Mouse (Mus musculus) midbrain, embryonic 16.5 days (tissue): ENCODE measurements around the gene Wasf3. TPM values are rescaled to one million over a fixed set of nuclear protein-coding genes. Genes with fewer than 3 reads are reported as not detected.

Source experiments
- ATAC-seq: fragments of 200-750 bp; cut with Nextera tagmentation; 2 replicates; pipeline ENCODE4 v1.8.0; 2017; ENCODE audit warnings: moderate TSS enrichment
- H3K27ac ChIP-seq: fragments of 300-500 bp; sonication (generic); 2 replicates; pipeline ENCODE4 v1.5.1; 2014; ENCODE audit warnings: mild to moderate bottlenecking, low read length, mixed read lengths
- H3K27me3 ChIP-seq: fragments of 300-500 bp; sonication (generic); 2 replicates; pipeline ENCODE4 v1.6.1; 2014; ENCODE audit warnings: low read depth, low read length, mixed read lengths; ENCODE audit not compliant: control insufficient read depth, insufficient read depth
- H3K36me3 ChIP-seq: fragments of 300-500 bp; sonication (generic); 2 replicates; pipeline ENCODE4 v1.6.1; 2014; ENCODE audit warnings: mild to moderate bottlenecking, low read length, moderate library complexity, mixed read lengths; ENCODE audit not compliant: control insufficient read depth, insufficient read depth
- H3K4me1 ChIP-seq: fragments of 300-500 bp; sonication (generic); 2 replicates; pipeline ENCODE4 v1.6.1; 2014; ENCODE audit warnings: mild to moderate bottlenecking, low read length, mixed read lengths; ENCODE audit not compliant: control insufficient read depth, insufficient read depth
- H3K4me2 ChIP-seq: fragments of 300-500 bp; sonication (generic); 2 replicates; pipeline ENCODE4 v1.6.1; 2014; ENCODE audit warnings: mild to moderate bottlenecking, low read length, mixed read lengths
- H3K4me3 ChIP-seq: fragments of 300-500 bp; sonication (generic); 2 replicates; pipeline ENCODE4 v1.5.1; 2014; ENCODE audit warnings: low read depth, mild to moderate bottlenecking, low read length, moderate library complexity, mixed read lengths
- H3K9ac ChIP-seq: fragments of 300-500 bp; sonication (generic); 2 replicates; pipeline ENCODE4 v1.6.1; 2014; ENCODE audit warnings: low read depth, low read length, mixed read lengths
- H3K9me3 ChIP-seq: fragments of 300-500 bp; sonication (generic); replicated peaks from 2 replicates; pipeline ENCODE4 v1.6.1; 2014; ENCODE audit warnings: mild to moderate bottlenecking, low read length, mixed read lengths; ENCODE audit not compliant: control insufficient read depth, poor library complexity, severe bottlenecking
- WGBS: fragments of 180-500 bp; shearing (Covaris S2); extraction: QIAGEN DNeasy Blood & Tissue Kit; methylation state at CpG from one replicate; pipeline ENCODE4 v1.1.7; 2014; 5-methylcytosine and 5-hydroxymethylcytosine counted together
- polyA plus RNA-seq: library from polyadenylated mRNA; unstranded; fragments of >200 nt; fragmentation: Nextera tagmentation; extraction: Ambion mirVana; gene quantifications from 2 replicates; pipeline ENCODE4 v1.2.1, GENCODE M21; 2015

Wasf3 gene
- polyA plus RNA-seq, 1 experiment from 2014 or later: 21.4 TPM

DNA sequence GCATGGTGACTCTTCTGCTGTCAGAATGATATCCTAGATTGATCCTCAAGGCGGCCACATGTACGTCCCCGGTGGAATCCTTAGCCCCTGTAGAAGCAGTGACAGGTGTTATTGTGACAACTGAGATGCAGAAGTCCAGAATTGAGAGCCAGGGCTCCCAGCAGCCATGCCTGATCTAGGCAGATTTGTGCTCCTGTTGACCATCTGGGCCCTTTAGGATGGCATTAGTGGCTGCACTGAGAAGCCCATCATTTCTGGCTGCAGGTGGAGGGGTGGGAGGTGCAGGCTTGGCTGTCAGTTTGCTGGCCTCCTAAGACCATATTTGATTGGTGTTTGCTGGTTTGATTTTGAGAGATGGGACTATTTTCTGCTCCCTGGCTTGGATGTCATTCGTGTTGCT lies 40.9 kb downstream of the Wasf3 start:
- H3K9ac ChIP-seq: no peak overlapping the region
- ATAC-seq: no peak
- no peak overlapping the region for H3K27ac ChIP-seq
- no peaks in the 10 kb centered on the region for H3K4me1 ChIP-seq
- no peaks in the 10 kb centered on the region for H3K9me3 ChIP-seq
- no peak overlapping the region for H3K4me2 ChIP-seq
- no peaks in the 10 kb centered on the region for H3K27me3 ChIP-seq
- WGBS: 90% methylated on average over 4 of the region's 4 CpGs
- no peak overlapping the region for H3K4me3 ChIP-seq
- no peaks in the 10 kb centered on the region for H3K36me3 ChIP-seq

DNA sequence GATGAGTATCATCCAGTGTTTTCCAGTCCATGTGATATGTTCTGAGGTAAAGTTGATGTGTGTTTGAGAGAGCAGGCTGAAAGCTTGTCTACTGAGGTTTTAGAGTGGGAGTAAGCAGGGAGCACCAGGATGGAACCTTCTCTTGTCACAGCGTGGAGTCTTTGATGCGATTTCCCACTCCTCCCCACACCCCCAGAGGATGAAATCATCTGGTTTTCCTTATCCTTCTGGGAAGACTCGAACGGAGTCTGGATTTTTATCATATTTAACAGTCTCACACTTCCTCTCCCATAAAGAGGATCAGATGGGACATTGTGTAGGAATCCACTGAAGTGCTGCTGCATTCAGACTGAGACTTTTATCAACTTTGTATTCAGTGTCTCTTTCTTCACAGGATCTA lies 43.3 kb downstream of the Wasf3 start:
- no peak overlapping the region for H3K9ac ChIP-seq
- H3K4me1 ChIP-seq: no peaks in the 10 kb centered on the region
- no peak overlapping the region for H3K4me2 ChIP-seq
- no peak overlapping the region for H3K4me3 ChIP-seq
- H3K9me3 ChIP-seq: no peaks in the 10 kb centered on the region
- H3K27ac ChIP-seq: no peak overlapping the region
- no peak for ATAC-seq
- no peaks in the 10 kb centered on the region for H3K27me3 ChIP-seq
- 83% methylated on average over 4 of the region's 4 CpGs for WGBS
- no peaks in the 10 kb centered on the region for H3K36me3 ChIP-seq

DNA sequence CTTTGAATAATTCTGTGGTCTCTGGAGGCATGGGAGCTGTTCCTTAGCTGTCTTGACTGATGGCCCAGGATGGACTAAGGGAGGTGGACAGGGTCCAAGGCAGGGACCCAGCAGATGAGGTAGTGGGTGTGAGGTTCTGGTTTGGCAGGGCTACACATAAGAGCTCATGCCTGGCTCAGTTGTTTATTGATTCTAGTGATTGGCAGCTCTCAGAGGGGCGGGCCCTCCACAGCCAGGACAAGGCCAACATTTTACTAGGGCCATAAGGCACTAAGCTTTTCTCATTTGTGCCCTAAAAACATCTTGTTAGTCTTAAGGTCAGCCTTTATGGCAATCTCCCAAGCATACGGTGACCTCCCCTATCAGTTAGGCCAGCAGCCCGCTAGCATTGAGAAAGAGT lies 47.0 kb downstream of the Wasf3 start:
- Histone ChIP-seq H3K36me3 (peaks cover 4% of the 10 kb centered on the region), H3K4me1 (no peaks in the 10 kb centered on the region), H3K9me3 (no peaks in the 10 kb centered on the region), H3K27ac (no peak overlapping the region), H3K4me3 (no peak overlapping the region), H3K4me2 (no peak overlapping the region), H3K9ac (no peak overlapping the region), H3K27me3 (no peaks in the 10 kb centered on the region)
- no peak for ATAC-seq
- WGBS: 94% methylated on average over 3 of the region's 3 CpGs

DNA sequence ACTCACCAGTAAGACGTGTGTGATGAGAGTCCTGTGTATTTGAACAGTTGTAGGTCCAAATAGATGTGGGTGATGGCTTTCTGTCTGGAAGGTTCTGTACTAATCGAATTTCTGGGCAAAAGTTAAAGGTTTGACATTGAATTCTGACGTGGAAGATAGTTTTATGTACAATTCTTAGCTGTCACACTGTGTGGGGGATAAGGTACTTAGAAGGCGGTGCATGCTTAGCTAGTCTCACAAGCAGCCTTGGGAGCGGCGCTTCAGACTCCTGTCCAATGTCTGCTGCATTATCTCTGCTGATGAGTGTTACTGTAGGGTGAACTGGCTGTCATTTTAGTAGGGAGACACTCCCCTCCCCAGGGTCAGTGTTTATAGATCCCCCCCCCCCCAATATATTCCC lies 47.7 kb downstream of the Wasf3 start:
- Histone ChIP-seq H3K27ac (no peak overlapping the region), H3K27me3 (no peaks in the 10 kb centered on the region), H3K4me3 (no peak overlapping the region), H3K9ac (no peak overlapping the region), H3K4me2 (no peak overlapping the region), H3K36me3 (peaks cover 4% of the 10 kb centered on the region), H3K9me3 (no peaks in the 10 kb centered on the region), H3K4me1 (no peaks in the 10 kb centered on the region)
- 90% methylated on average over 6 of the region's 6 CpGs for WGBS
- ATAC-seq: no peak

DNA sequence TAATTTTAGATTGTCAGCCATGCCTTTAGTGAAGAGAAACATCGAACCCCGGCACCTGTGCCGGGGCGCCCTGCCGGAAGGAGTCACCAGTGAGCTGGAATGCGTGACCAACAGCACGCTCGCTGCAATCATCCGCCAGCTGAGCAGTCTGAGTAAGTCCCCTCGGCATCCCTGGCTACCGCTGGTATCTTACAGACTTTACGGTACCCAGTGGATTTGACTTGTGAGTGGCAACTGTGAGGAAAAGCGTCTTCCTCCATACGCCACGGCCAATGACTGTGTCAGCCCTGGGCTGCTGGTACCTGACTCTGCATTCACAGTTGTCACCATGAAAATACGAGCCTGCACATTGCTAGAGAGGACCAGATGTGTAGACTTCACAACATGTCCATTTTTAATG lies 50.5 kb downstream of the Wasf3 start:
- no peak overlapping the region for H3K4me2 ChIP-seq
- H3K27me3 ChIP-seq: no peaks in the 10 kb centered on the region
- no peak for ATAC-seq
- 93% methylated on average over 16 of the region's 16 CpGs for WGBS
- H3K9ac ChIP-seq: no peak overlapping the region
- peaks cover 18% of the 10 kb centered on the region for H3K36me3 ChIP-seq
- H3K9me3 ChIP-seq: no peaks in the 10 kb centered on the region
- no peaks in the 10 kb centered on the region for H3K4me1 ChIP-seq
- H3K4me3 ChIP-seq: no peak overlapping the region
- H3K27ac ChIP-seq: no peak overlapping the region

DNA sequence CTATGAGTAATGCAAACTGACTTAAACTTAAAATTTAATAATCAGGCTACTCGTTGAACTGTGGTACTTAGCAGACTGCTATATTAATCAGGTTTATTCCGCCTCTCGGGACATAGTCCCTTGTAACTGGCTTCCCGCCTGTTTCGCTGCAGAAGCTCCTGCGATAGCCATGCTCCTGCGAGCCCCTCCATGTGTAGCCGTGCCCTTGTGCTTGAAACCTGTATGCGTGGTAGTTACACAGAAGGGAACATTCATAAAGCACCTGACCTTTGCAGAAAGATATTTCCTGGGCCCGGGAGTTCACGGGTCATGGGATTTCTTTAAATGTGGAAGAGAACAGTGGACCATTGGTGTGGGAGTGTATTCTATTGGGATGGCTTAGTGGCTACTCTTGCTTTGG lies 52.0 kb downstream of the Wasf3 start:
- Histone ChIP-seq H3K36me3 (peaks cover 18% of the 10 kb centered on the region), H3K4me2 (no peak overlapping the region), H3K27me3 (no peaks in the 10 kb centered on the region), H3K9ac (no peak overlapping the region), H3K4me3 (no peak overlapping the region), H3K9me3 (no peaks in the 10 kb centered on the region), H3K27ac (no peak overlapping the region), H3K4me1 (no peaks in the 10 kb centered on the region)
- no peak for ATAC-seq
- 95% methylated on average over 11 of the region's 11 CpGs for WGBS

DNA sequence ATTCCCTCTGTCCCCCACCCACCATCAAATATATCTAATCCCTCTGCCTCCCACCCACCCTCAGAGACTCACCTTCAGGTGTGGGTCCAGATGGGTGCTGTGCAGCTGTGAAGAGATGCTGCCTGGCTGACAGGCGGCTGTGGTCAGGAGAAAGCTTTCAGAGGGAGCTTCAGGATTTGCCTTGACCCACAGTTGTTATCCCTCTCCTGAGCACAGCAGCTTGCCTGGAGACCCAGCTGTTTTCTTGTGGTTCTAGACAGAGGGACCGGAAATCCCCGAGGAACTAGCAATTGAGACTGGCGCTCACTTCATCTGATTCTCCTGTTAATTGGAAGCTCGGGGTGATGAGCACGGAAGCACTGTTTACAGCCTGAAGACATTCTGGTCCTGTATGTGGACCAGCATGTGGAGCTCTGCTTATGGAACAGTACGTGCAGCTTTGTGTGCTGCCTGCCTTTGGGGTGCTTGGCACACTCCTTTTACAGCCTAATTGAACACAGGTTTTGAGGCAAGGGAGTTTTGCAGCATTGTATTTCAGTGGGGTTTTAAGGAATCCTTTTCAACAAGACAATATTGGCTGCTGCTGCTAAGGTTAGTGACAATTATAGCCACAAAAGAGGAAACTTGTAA lies 54.5 kb downstream of the Wasf3 start:
- no peaks in the 10 kb centered on the region for H3K4me1 ChIP-seq

DNA sequence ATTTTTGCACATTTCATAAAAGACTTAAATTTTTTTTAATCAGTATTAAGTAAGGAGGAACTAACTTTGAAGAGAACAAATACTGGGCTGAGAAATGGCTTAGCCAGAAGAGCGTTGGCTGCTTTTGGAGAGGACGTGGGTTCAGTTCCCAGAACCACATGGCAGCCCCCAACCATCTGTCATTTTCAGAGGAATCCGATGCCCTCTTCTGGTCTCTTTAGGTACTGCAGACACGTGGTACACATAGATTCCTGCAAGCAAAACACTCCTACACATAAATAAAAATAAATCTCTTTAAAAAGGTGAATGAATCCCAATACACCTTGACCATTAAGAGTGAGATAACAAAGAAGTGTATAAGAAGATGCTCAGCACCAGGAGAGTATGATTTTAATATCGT lies 55.5 kb downstream of the Wasf3 start:
- H3K36me3 ChIP-seq: peaks cover 19% of the 10 kb centered on the region
- H3K4me3 ChIP-seq: no peak overlapping the region
- H3K9me3 ChIP-seq: no peaks in the 10 kb centered on the region
- H3K4me1 ChIP-seq: no peaks in the 10 kb centered on the region
- WGBS: 91% methylated on average over 5 of the region's 5 CpGs
- no peaks in the 10 kb centered on the region for H3K27me3 ChIP-seq
- no peak overlapping the region for H3K9ac ChIP-seq
- ATAC-seq: no peak
- no peak overlapping the region for H3K4me2 ChIP-seq
- no peak overlapping the region for H3K27ac ChIP-seq

More for the DNA sequence above, 54.5 kb downstream of the Wasf3 start:
- Histone ChIP-seq H3K27ac (no peak overlapping the region), H3K36me3 (peaks cover 20% of the 10 kb centered on the region), H3K9ac (no peak overlapping the region), H3K4me3 (no peak overlapping the region), H3K9me3 (no peaks in the 10 kb centered on the region), H3K27me3 (no peaks in the 10 kb centered on the region), H3K4me2 (no peak overlapping the region)
- no peak for ATAC-seq
- WGBS: 89% methylated on average over 7 of the region's 7 CpGs

DNA sequence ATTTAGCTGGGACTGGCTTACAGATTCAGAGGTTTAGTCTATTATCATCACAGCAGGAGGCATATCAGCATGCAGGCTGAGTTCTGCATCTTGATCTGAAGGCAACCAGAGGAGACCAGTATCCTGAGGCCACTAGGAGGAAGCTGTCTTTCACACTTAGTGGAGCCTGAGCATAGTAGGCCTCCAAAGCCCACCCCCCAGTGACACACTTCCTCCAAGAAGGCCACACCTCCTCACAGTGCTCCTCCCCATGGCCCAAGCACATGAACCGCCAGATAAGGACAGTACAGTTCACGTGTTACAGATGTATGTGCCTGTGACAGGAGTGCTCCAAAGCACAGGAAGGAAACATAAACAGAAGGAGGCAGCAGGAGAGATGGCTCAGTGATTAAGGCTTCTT lies 58.0 kb downstream of the Wasf3 start:
- no peaks in the 10 kb centered on the region for H3K27me3 ChIP-seq
- H3K4me1 ChIP-seq: no peaks in the 10 kb centered on the region
- H3K9me3 ChIP-seq: no peaks in the 10 kb centered on the region
- no peak overlapping the region for H3K4me2 ChIP-seq
- H3K4me3 ChIP-seq: no peak overlapping the region
- no peak overlapping the region for H3K9ac ChIP-seq
- no peak overlapping the region for H3K27ac ChIP-seq
- peaks cover 16% of the 10 kb centered on the region for H3K36me3 ChIP-seq
- no peak for ATAC-seq
- WGBS: 93% methylated on average over 2 of the region's 2 CpGs
